Mouse (Mus musculus) monocyte, adult 2 months (primary cell): Measurements from ENCODE around the gene Zfand2a.
A peak's percentile ranks its signal among the peaks of the same experiment; 100 is the strongest.

Source experiments
- DNase-seq, 2 experiments: peaks; one replicate each; pipeline ENCODE4 v3.0.0; 2022; ENCODE audit warnings: low spot score in 2 of 2, low read depth in 1 of 2

The Zfand2a gene

GRCm38 (mm10) chr5:139466801-139467200 lies 17.5 kb downstream of the Zfand2a start:
- no peak for DNase-seq

GRCm38 (mm10) chr5:139466373-139466772 lies 18.0 kb downstream of the Zfand2a start:
- no peak for DNase-seq

- DNase-seq = no peak
Measured at GRCm38 (mm10) chr5:139464874-139465273, 19.5 kb downstream of the Zfand2a start.

GRCm38 (mm10) chr5:139460384-139461067 lies 23.8 kb downstream of the Zfand2a start, which contains the start of gene 3110082I17Rik:
3110082I17Rik (minus strand) TSS chr5:139460527.
- peak; percentile 87 to 97 for DNase-seq

- no peak for DNase-seq
Measured at GRCm38 (mm10) chr5:139459938-139460337, 24.4 kb downstream of the Zfand2a start.

GRCm38 (mm10) chr5:139457241-139457640 lies 27.1 kb downstream of the Zfand2a start:
- no peak for DNase-seq

- DNase-seq = no peak
Measured at GRCm38 (mm10) chr5:139455166-139455565, 29.2 kb downstream of the Zfand2a start.

- DNase-seq = no peak
Measured at GRCm38 (mm10) chr5:139453031-139453430, 31.3 kb downstream of the Zfand2a start.

- DNase-seq = no peak
Measured at GRCm38 (mm10) chr5:139449926-139450325, 34.4 kb downstream of the Zfand2a start.

- no peak for DNase-seq
Measured at GRCm38 (mm10) chr5:139449161-139449791, 35.1 kb downstream of the Zfand2a start.

- no peak for DNase-seq
Measured at GRCm38 (mm10) chr5:139448025-139448424, 36.3 kb downstream of the Zfand2a start.

GRCm38 (mm10) chr5:139445258-139445657 lies 39.1 kb downstream of the Zfand2a start:
- DNase-seq = no peak

- DNase-seq = no peak
Measured at GRCm38 (mm10) chr5:139442962-139443361, 41.4 kb downstream of the Zfand2a start.

GRCm38 (mm10) chr5:139442428-139442827 lies 41.9 kb downstream of the Zfand2a start:
- DNase-seq = no peak

- no peak for DNase-seq
Measured at GRCm38 (mm10) chr5:139441726-139442018, 42.7 kb downstream of the Zfand2a start.

GRCm38 (mm10) chr5:139440926-139441725 lies 43.2 kb downstream of the Zfand2a start:
- no peak for DNase-seq

GRCm38 (mm10) chr5:139440451-139440850 lies 43.9 kb downstream of the Zfand2a start:
- DNase-seq = no peak

- DNase-seq = no peak
Measured at GRCm38 (mm10) chr5:139438440-139438839, 45.9 kb downstream of the Zfand2a start.

GRCm38 (mm10) chr5:139437769-139438168 lies 46.6 kb downstream of the Zfand2a start:
- DNase-seq = no peak

GRCm38 (mm10) chr5:139434940-139435339 lies 49.4 kb downstream of the Zfand2a start:
- DNase-seq = no peak

- no peak for DNase-seq
Measured at GRCm38 (mm10) chr5:139433842-139434568, 50.3 kb downstream of the Zfand2a start.
